Mouse (Mus musculus) layer of hippocampus, postnatal 25 days (tissue): Measurements from ENCODE around the gene Rgs21. TPM values are rescaled to one million over a fixed set of nuclear protein-coding genes. Genes with fewer than 3 reads are reported as not detected.

ENCODE experiments used
- DNase-seq, 2 experiments: peaks; one replicate each; pipeline ENCODE4 v3.0.0; 2022; ENCODE audit warnings: mixed read lengths in 2 of 2, low spot score in 1 of 2; ENCODE audit errors: extremely low spot score in 1 of 2
- total RNA-seq, 2 experiments: library from RNA; stranded (reverse); gene quantifications; 2 replicates each; pipeline ENCODE4 v1.2.3; 2021

Rgs21 gene
- not detected for total RNA-seq

DNA sequence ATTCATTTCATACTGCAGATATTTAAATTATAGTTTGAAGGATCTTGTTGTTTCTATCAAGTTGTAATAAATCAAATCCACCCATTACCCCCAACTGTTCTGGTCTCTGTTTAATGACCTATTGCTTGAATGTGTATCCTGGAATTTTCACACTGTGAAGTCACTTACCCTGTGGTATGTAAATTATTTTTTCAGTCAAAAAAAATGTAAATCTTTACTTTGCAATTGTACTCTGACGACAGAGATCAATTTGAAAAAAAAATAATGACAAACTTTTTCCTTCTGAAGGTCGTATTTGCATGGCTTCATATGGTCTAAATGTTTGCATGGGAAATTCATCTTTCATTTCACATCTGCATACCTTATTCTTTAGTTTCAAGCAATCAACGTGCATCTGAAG, at the start of gene Rgs21:
TSS of gene Rgs21 (minus strand) at position 101 of the 400 bp plus-strand sequence.
- DNase-seq, result no peak

DNA sequence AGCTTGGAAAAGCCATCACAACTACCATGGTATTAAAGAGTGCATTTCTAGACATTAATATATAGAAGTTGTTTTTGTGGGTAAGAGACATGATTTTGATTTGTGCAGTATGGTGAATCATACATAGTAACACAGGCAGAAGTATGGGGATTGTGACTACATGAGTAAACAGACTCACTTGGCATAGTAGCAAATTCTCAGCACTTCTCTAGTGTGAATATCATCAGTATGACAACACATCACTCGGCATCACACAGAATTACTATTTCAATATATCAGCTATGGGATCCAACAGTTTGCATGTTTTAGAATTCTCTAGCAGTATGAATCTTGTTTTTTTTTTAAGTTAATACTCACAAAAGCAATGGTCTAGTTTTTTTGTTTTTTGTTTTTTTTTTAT, 36.6 kb upstream of the Rgs21 start:
- DNase-seq, result no peak

DNA sequence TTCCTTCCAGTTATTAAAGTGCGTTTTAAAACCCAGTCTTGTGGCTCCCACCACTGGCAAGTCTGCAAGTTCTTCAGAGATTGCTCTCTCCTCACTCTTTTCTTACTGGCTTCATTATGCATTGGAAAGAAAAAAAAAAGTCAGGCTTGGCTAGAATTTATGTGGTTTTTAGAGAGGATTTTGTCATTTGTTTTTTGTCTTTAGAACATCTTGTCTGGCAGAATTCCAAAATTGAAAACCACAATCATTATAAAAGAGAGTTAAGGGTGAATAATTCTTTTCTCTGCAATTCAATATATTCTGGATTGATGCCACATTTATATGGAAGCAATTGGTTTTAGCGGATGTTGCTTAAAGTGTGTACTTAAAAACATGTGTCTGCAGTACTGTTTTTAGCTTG, 35.5 kb upstream of the Rgs21 start:
- no peak for DNase-seq

DNA sequence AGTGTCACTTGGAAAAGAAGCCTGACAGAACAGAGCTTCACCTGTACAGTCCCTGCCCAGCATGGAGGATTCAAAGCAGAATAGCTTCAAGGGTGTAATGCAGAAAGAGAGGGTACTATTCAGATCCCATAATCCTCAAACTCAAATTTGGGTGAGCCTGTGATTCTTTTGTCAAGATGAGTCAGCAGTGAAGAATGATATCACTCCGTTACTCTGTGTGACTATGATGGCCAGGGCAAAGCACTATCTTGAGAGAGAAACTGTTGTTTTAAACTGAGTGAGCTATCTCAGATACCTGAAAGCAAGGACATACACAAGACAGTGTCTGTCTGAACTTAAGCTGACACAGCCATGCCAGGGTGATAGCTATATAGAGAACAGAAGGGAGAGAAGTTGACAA, 11.9 kb upstream of the Rgs21 start:
- DNase-seq, result no peak

DNA sequence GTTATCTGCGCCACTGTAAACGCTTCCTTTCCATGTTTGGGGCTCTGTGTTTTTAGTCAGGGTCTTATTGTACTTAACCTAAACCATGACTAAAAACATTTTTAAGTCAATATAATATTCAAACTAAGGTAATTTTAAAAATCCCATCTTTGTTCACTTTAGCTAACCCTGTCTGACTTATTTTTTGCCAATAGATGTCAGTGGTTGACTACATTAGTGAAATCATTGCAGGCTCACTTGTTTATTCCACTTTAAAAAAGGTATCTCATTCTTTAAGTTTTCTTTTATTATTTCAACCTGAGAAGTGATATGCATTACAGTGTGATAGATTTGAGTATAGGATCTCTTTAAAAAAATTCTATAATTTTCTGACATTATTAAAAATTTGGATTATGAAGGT, 5.5 kb upstream of the Rgs21 start:
- no peak for DNase-seq

DNA sequence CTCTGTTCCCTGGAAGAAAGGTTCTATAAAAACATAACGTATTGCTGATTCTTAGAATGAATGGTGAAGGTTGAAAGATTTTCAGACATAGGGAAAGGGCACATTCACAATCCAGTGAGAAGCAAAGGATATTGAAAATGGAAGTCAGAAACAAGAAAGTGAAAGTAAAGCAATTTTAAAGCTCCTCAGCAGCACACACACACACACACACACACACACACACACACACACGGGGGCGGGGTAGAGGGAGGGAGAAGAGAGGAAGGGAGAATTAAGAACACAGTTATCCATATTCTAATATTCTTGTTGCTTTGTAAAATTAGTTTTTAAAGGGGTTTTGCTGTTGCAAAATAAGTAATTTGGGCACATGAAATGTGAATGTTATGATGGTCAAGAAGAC, 2.4 kb upstream of the Rgs21 start:
- DNase-seq, result no peak

DNA sequence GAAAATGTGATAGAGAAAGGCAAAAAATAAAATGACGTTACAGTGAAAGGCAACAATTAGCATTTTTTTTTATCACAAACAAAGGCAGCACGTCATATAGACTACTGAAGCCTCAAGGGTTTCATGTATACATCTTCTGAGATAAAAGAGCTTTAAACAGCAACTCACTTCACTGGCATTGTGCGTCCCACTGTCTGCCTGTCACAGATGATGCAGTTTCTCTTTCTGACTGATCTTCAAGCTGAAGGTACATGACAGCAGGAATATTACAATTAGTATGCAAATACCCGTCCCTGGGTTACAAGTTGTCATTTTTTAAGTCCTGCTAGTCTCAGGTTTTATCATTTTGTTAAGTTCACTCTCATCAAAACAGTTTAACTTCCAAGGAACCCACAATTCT, 22.3 kb downstream of the Rgs21 start:
- no peak for DNase-seq

DNA sequence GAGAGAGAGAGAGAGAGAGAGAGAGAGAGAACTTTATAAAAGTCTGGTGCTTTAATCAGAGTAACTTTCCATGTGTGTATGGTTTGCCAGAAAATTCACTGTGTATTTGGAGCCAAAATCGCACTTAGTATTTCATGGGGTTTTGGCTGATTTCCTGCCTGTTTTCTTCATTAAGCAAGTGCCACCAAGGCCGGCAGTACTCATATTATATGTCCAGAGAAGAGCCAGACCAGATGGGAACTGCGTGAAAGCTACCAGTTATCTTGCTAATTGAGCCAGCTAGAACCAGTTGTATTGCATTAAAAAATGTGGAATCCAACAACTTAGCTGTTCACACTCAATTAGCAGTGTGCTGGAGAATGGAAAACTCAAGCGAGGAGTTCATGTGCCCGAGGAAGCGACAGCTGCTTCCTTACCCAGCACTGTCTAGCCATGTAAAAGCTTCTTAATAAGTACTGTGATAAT, 22.9 kb downstream of the Rgs21 start:
- DNase-seq, result no peak

DNA sequence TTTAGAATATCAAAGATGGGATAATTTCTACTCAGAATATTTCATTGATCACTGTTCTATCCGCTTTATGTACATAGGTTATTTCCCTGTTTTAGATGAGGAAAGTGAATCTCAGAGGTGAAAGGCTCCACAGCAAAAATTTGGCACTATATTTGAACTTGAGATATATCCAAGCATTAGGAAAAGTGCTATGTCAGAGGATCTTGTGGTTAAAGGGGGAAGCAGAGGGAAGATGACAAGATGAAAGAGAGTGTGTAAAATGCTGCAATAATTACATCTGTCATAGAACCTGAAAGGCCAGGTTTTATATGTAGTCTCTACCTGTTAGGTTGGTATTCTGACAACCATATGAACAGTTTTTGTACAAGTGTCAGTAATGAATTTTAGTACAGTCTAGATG, 35.7 kb downstream of the Rgs21 start:
- no peak for DNase-seq

DNA sequence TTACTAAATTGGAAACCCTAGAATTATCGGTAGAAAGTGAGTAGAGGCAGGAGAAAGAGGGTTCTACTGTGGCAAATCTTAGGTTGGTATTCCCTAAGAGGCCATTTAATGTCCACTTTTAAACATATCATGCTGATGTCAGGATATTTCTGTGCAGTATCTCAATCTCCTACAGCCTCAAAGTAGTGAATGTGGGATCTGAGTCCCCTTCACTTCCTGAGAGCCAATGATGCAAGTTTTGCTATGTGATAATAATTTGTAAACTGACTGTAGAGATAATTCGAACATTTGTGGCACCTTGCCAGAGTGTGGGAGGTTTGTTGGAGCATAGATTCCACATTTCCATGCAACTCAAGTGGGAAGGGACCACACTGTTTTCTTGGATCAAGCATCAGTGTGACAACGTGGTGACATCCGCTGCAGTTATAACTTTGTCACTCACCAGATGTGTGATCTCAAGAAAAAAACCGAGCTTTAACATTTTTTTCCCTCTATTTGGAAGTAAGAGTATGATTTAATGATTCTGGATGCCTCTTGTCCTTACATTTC, 49.5 kb downstream of the Rgs21 start:
- DNase-seq, result peak in 1 of 2 experiments; percentile 39

DNA sequence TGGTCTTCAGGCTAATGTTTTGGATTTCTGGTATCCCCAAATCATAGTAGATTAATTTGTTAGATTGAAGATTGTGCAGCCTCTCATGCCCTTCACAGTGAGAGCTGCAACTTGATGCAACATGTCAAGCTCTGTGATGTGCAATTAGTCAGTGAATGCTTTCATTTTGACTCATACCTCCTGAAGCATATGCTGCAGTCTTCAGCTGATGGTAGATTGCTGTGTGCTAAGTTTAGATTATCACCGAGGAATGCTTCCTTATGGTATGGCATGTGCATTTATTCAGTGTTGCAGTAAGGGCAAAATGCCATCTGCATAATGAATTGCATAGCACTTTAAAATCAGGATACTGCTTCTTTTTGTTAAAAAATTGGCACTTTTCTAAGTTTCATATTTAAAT, 65.2 kb downstream of the Rgs21 start:
- no peak for DNase-seq

DNA sequence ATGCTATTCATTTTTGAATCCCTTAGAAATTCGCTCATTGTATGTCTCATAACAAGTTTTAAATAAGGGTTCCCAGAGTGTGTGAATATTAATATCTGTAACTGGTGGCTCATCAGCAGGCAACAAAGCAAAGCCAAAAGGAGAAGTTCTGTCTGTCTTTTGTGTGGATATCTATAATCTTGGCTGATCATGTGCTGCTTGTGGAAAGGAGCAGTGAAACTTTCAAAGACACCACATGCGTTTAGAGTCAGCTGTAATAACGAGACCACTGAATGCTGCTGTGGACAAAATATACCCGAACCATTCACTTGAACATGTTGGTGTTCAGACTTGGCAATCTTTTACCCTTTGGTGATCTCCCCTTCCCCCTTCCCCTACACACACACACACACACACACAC, 67.0 kb downstream of the Rgs21 start:
- no peak for DNase-seq

DNA sequence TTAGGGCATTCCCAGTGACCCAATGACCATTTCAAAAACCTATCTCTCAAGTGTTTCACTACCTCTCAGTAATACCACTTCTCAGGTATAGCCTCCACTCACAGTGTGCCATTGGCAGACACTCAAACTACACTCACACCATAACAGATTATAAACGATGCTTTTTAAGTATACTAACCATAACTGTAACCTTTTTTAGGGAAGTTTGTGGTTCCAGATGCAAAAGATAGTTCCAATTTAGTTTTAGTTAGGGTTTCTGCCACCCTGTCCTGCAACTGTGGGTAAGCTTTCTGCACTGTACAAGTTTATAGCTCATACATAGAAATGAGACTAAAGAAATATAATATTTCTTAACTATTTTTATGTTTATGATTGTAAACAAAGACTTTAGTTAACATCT, 67.7 kb downstream of the Rgs21 start:
- no peak for DNase-seq

DNA sequence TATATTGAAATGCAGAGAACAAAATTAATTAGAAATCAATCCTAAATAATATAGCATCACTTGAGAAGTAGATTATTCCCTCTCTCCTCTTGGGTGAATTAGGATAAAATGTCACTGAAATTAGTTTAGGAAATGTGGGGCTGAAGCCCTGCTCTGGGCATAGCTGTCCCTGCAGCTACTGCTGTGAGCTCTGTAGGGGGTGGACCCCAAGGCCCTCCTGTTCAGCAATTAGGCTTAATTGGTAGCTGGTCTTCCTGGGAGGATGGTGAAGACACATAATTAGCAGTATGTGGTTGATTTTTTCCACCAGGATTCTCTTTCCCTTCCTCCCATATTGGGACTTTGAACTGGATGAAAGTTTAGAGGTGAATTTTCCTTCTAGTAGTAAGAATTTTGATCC, 68.7 kb downstream of the Rgs21 start:
- no peak for DNase-seq

DNA sequence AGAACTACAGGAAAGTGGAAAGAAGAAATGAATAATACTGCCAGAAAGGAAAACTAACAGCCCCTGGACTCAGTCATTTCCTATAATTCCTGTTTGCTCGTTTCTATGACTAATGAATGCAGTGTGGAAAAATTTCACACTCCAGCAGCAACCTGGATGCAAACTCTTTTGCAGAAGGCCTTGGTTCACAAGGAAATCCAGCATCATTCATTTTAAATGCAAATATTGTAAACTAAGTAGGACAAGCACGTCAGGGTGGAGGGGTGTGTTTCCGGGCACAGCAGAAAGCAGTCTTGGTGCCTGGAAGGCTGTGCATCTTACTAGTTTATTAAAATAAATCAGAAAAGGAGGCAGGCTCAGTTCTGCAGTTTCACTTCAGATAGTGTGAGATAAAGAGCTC, 69.4 kb downstream of the Rgs21 start:
- DNase-seq, result no peak

DNA sequence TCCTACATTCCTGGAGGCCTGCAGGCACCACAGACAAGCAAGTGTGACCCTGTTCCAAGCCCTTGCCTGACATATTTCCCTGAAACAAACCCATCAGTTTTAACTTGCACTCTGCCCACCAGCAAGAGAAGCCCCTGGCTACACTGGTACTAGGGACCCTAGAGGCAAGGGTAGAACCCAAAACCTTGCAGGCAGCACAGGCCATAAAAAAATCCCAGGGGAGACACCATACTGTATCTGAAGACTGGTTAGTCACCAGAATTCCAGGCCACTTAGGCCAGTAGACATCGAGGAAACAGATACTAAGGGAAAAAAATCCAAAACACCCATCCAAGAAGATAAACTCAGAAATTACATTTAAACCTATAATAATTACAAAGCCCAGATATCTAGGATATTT, 74.1 kb downstream of the Rgs21 start:
- DNase-seq, result no peak

DNA sequence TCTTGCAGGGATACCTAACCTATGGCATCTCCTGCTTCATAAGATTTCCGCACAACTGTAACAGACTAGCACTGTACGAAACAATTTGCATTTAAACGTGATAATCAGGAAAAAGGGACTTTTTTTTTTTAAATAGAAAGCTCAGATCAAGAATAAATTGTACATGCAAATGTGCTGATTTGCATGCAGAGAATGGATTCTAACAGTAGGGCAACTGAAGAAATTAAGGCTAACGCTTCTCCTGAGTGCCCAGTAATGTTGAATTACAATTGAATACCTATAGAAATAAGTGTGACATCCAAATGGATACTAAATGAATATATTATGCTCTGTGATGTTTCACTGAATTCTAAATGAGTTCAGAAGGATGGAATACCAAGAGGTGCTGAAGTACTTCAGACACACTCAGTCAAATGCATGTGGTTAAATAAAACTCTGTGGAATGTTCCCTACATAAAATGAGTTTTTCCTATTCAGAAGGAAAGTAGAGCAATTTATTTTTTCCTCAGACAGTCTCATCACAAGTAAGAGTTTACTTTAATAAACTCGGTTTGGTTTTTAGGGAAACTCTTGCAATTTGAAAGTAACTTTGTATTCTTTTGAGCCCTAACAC, 79.1 kb downstream of the Rgs21 start:
- no peak for DNase-seq

Other genes starting within 250 kb of the Rgs21 start
- gene Rgs18, start 207.8 kb upstream of the Rgs21 start, total RNA-seq, result under 1 TPM in 1 of 2 experiments, not detected in 1; 0.16 TPM